Mouse (Mus musculus): ENCODE measurements at regions not wholly inside any gene's neighbourhood (a gene's known extent, or its start where the extent isn't known, plus 50 kb on each side); places are given as distances from the start of the nearest gene placed in this dataset.

GRCm38 (mm10) chr15:21836110-21836509 lies 712.7 kb upstream of the Cdh18 start:
- no peak for TF ChIP-seq POLR2A (IDR thresholded peaks at IDR 0.05; ENCODE audit: extremely low read depth, insufficient read depth, low read length)
- Histone ChIP-seq H3K27ac (ENCODE audit: insufficient read depth, low read length) (no peak overlapping the region), H3K4me3 (ENCODE audit: insufficient read depth, low read length) (no peak overlapping the region), H3K4me1 (ENCODE audit: control insufficient read depth, insufficient read depth, low read length) (no peaks in the 10 kb centered on the region)

- Histone ChIP-seq H3K4me1 (ENCODE audit: control insufficient read depth, insufficient read depth, low read length) (no peaks in the 10 kb centered on the region), H3K27ac (ENCODE audit: insufficient read depth, low read length) (no peak overlapping the region), H3K4me3 (ENCODE audit: insufficient read depth, low read length) (no peak overlapping the region)
- TF ChIP-seq CTCF (IDR thresholded peaks at IDR 0.05; ENCODE audit: extremely low read depth, insufficient read depth, low read length) = no peak
- no peak for TF ChIP-seq POLR2A (IDR thresholded peaks at IDR 0.05; ENCODE audit: extremely low read depth, insufficient read depth, low read length)
Observed at GRCm38 (mm10) chr15:21858540-21858939, 690.3 kb upstream of the Cdh18 start.

DNA sequence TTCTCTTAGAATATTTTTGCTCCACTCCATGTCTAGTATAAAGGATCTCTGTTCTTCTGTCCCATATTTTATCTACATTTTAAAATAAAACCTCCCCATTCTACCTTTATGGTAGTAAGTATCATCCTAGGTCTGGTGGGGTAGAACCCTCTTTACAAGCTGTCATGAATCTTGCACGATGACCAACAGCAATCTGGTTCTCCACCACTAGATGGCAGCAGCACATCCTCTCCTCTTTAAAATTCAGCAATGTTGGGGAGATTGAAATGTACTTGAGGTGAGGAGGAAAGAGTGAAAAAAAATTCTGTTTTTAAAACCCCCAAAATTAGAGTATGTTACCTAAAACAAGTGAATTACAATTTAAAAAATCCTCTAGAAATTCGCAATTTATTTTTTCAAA lies 663.6 kb upstream of the Cdh18 start:
- Histone ChIP-seq H3K27ac (ENCODE audit: insufficient read depth, low read length) (no peak overlapping the region), H3K4me3 (ENCODE audit: insufficient read depth, low read length) (no peak overlapping the region), H3K4me1 (ENCODE audit: control insufficient read depth, insufficient read depth, low read length) (no peaks in the 10 kb centered on the region)
- no peak for TF ChIP-seq POLR2A (IDR thresholded peaks at IDR 0.05; ENCODE audit: extremely low read depth, insufficient read depth, low read length)
- TF ChIP-seq CTCF (IDR thresholded peaks at IDR 0.05; ENCODE audit: extremely low read depth, insufficient read depth, low read length) = peak; percentile 69

Data from cortical plate, adult 2 months (tissue).